Mouse (Mus musculus): ENCODE results near the gene Gfm2. TPM values are rescaled to one million over a fixed set of nuclear protein-coding genes. Genes with fewer than 3 reads are reported as not detected.

Gene Gfm2
- polyA plus RNA-seq, 1 experiment: 17.2 TPM

DNA sequence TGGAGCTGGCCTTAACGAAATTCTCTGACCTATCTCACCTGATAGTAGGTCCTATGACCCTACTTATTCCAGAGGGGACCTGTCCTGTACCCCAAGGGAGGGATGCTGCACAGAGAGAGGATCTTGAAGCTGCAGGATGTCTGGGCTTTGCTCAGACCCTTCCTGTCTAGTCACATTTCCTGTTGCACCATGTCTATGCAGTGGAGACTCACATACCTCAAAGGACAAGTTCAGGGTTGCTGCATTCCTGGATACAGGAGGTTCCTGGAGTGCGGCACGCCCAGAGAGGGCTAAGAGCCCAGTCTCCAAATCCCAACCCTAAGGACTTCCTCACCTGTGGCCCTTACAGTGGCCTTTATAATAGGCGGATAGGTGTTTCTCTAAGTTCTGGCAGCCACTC lies 48.6 kb downstream of the Gfm2 start:
- WGBS: 51% methylated on average over 4 of the region's 4 CpGs
- TF ChIP-seq POLR2A (IDR thresholded peaks at IDR 0.05; ENCODE audit: borderline replicate concordance, extremely low read depth, low read depth, low read length): no peak
- no peak for TF ChIP-seq CTCF (IDR thresholded peaks at IDR 0.05; ENCODE audit: insufficient read depth, low read length)
- no peak overlapping the region for H3K4me3 ChIP-seq (replicated peaks; ENCODE audit: extremely low read depth, low read depth, low read length)

DNA sequence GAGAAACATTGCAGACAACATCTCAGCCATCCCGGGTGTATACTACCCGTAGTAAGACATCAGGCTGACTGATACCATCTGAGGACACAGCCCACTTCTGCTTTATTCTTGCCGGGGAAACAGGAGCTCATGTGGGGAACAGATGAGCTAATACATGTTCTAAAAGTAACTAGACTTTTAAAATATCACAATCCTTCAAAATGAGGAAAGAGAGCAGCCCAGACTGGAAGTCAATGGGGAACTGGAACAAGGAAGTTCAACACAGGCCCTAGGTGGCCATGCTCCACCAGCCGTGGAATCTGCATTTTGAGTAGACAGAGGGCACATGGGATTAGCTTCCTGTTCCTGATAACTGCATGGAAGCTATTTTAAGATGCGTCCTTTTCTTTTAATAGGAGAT lies 50.0 kb downstream of the Gfm2 start:
- TF ChIP-seq CTCF (IDR thresholded peaks at IDR 0.05; ENCODE audit: insufficient read depth, low read length): no peak
- WGBS: 70% methylated on average over 5 of the region's 5 CpGs
- DNase-seq: no peak
- 0 out of 2 replicates have a peak, but pooled peaks cover 2% of the 10 kb centered on the region for H3K4me1 ChIP-seq (ENCODE audit: control insufficient read depth, insufficient read depth, low read length)
- no peak overlapping the region for H3K4me3 ChIP-seq (replicated peaks; ENCODE audit: extremely low read depth, low read depth, low read length)

More for the DNA sequence above, 48.6 kb downstream of the Gfm2 start:
- H3K4me1 ChIP-seq (ENCODE audit: control insufficient read depth, insufficient read depth, low read length): 0 out of 2 replicates have a peak, but pooled peaks cover 2% of the 10 kb centered on the region
- no peak for DNase-seq

DNA sequence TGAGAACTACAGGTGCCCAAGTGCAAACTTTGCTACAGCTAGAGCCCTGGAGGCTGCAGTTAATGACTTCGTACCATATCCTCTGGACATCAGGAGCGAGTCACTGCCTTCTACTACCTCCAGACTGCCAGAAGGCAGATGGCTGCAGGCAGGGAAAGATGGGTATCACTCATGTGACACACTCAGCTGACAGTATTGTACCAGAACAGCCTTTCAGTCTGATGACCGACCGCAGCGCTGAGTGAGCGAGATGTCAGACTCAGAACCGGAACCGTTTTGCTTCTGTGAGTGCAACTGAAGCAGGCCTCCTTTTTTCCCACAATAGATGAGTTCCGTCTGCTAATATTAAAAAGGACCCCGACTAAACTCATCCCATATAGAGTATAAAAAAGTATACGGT lies 54.9 kb downstream of the Gfm2 start:
- WGBS: 95% methylated on average over 11 of the region's 11 CpGs

DNA sequence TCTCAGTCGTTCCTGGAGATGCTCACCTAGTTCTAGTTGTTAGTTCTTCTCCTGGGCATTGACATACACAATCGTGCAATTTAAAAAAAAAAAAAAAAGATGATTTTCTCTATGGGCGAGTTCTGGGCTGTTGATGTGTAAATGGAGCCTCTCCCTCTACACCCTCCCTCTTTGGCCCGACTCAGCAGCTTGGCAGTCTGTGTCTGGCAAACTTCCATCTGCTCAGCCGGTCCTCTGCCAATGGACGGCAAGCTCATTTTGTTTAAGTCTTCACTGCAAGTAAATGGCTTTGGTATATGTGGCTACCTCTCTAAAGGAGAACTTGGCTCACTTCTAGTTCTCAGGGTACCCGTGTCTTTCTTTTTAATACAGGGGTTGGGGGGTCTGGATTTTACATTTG lies 55.7 kb downstream of the Gfm2 start:
- DNase-seq: no peak
- TF ChIP-seq CTCF (IDR thresholded peaks at IDR 0.05; ENCODE audit: insufficient read depth, low read length) (no peak), POLR2A (IDR thresholded peaks at IDR 0.05; ENCODE audit: borderline replicate concordance, extremely low read depth, low read depth, low read length) (no peak)
- 0 out of 2 replicates have a peak, but pooled peaks cover 3% of the 10 kb centered on the region for H3K4me1 ChIP-seq (ENCODE audit: control insufficient read depth, insufficient read depth, low read length)
- WGBS: 41% methylated on average over 7 of the region's 7 CpGs
- H3K4me3 ChIP-seq (replicated peaks; ENCODE audit: extremely low read depth, low read depth, low read length): no peak overlapping the region

More for the DNA sequence above, 54.9 kb downstream of the Gfm2 start:
- TF ChIP-seq POLR2A (IDR thresholded peaks at IDR 0.05; ENCODE audit: borderline replicate concordance, extremely low read depth, low read depth, low read length) (no peak), CTCF (IDR thresholded peaks at IDR 0.05; ENCODE audit: insufficient read depth, low read length) (no peak)
- Histone ChIP-seq H3K4me1 (ENCODE audit: control insufficient read depth, insufficient read depth, low read length) (0 out of 2 replicates have a peak, but pooled peaks cover 1% of the 10 kb centered on the region), H3K4me3 (replicated peaks; ENCODE audit: extremely low read depth, low read depth, low read length) (no peak overlapping the region)
- no peak for DNase-seq

DNA sequence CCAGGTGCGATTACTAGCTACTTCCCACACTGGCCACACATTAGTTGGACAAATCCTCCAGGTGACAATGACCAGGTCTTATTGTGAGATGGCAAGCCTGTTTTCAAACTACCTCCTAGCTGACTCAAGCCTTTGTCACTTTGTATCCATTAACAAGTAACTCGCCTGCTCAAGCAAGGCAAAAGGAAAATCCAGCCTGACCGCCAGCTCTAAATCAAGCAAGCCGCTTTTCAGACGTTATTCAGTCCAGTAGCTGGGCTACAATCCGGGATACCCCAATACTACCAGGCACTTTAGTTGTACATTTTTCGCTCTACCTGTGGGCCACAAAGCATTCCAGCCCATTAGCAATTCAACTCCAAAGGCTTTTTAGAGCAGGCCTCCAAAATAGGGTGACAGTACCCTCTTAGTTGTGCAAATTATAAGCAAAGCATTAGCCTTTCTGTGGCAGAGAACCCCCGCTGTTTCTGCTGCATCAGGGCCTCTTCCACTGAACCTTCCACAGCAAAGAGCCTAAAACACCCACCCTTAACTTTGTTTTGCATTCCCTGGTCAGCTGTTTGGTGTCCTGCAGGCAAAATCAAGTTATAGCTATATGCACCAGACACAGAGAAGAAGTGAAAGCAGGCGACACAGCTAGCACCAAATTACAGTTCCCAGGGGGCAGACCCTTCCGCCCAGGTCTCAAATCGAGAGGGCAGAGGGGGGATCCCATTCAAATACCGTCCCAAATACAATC lies 58.6 kb downstream of the Gfm2 start:
- H3K4me1 ChIP-seq (ENCODE audit: control insufficient read depth, insufficient read depth, low read length): 0 out of 2 replicates have a peak, but pooled peaks cover 3% of the 10 kb centered on the region
- no peak overlapping the region for H3K4me3 ChIP-seq (replicated peaks; ENCODE audit: extremely low read depth, low read depth, low read length)
- 86% methylated on average over 12 of the region's 12 CpGs for WGBS
- DNase-seq: no peak
- TF ChIP-seq CTCF (IDR thresholded peaks at IDR 0.05; ENCODE audit: insufficient read depth, low read length) (no peak), POLR2A (IDR thresholded peaks at IDR 0.05; ENCODE audit: borderline replicate concordance, extremely low read depth, low read depth, low read length) (no peak)

DNA sequence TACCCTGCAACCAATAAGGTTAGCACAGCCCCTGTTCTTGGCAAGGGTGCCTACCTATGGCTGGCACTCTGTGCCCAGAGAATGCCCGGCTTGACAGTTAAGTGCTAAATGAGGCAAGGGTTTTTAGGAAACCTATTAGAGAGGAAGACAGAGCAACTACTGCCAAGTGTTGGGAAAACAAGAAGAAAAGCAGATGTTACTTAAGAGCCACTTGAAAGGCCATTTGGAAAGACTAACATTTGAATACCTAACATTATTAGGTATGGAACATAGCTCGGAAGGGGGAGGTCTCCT lies 59.1 kb downstream of the Gfm2 start:
- 78% methylated on average over 2 of the region's 2 CpGs for WGBS
- DNase-seq: no peak
- TF ChIP-seq CTCF (IDR thresholded peaks at IDR 0.05; ENCODE audit: insufficient read depth, low read length) (no peak), POLR2A (IDR thresholded peaks at IDR 0.05; ENCODE audit: borderline replicate concordance, extremely low read depth, low read depth, low read length) (no peak)
- Histone ChIP-seq H3K4me1 (ENCODE audit: control insufficient read depth, insufficient read depth, low read length) (0 out of 2 replicates have a peak, but pooled peaks cover 3% of the 10 kb centered on the region), H3K4me3 (replicated peaks; ENCODE audit: extremely low read depth, low read depth, low read length) (no peak overlapping the region)

DNA sequence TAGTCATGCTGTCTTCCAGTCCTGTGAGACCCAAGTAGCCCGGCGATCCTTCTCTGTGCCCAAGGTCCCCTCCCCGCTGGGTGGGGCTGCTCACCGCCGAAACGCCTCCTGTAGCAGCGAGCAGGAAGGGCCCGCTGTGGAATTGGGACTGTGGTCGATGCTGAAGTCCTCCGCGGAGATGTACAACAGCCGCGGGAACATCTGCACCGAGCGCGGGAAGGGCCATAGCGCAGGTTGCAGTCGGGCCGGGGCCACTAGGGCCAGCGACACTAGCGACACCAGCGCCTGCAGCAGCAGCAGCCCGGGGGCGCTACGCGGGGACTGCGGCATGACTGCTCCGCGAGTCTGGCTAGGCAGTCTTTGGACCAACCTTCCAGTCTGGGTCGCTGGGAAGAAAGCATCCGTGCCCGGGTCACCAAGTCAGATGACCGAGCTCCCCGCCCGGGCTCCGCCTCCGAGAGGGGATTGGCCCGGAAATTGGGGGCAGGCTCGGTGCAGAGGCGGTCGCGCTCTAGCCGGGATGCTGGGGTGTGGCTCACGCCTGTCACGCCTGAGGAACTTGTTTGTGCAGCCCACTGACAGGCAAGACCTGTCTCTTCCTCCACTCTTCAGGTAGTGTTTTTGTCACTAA lies 60.3 kb downstream of the Gfm2 start, which contains the start of gene Hexb:
Gene Hexb, minus strand, starts transcription at position 426 of the 631 bp plus-strand sequence.
- TF ChIP-seq POLR2A (IDR thresholded peaks at IDR 0.05; ENCODE audit: borderline replicate concordance, extremely low read depth, low read depth, low read length) (peak; percentile 81; the same call in 1 of the 2 replicates), CTCF (IDR thresholded peaks at IDR 0.05; ENCODE audit: insufficient read depth, low read length) (no peak)
- Histone ChIP-seq H3K4me3 (replicated peaks; ENCODE audit: extremely low read depth, low read depth, low read length) (peak within 1 kb of the TSS; percentile 95), H3K4me1 (ENCODE audit: control insufficient read depth, insufficient read depth, low read length) (0 out of 2 replicates have a peak, but pooled peaks cover 3% of the 10 kb centered on the region)
- peak; percentile 90 for DNase-seq
- WGBS: under 1% methylated on average over 45 of the region's 45 CpGs

DNA sequence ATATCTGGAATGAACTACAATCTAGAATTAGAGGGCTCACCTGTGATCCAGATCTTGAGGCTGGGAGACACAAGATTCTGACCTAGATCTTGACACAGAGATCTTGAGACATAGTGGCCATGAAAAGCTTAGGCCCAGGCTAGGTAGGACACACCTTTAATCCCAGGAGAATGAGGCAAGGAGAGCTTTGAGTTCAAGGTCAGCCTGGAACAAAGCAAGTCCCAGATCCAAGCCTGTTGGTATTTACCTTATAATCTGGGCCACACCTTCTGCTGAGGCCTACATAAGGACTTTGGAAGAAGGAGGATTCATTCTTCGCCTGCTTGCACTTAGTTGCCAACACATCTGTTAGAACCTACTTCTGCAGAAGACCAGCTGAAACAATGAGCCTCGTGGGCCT lies 61.4 kb downstream of the Gfm2 start:
- DNase-seq: no peak
- WGBS: 69% methylated on average over 2 of the region's 2 CpGs
- Histone ChIP-seq H3K4me3 (replicated peaks; ENCODE audit: extremely low read depth, low read depth, low read length) (no peak overlapping the region), H3K4me1 (ENCODE audit: control insufficient read depth, insufficient read depth, low read length) (0 out of 2 replicates have a peak, but pooled peaks cover 3% of the 10 kb centered on the region)
- TF ChIP-seq CTCF (IDR thresholded peaks at IDR 0.05; ENCODE audit: insufficient read depth, low read length) (no peak), POLR2A (IDR thresholded peaks at IDR 0.05; ENCODE audit: borderline replicate concordance, extremely low read depth, low read depth, low read length) (no peak)

DNA sequence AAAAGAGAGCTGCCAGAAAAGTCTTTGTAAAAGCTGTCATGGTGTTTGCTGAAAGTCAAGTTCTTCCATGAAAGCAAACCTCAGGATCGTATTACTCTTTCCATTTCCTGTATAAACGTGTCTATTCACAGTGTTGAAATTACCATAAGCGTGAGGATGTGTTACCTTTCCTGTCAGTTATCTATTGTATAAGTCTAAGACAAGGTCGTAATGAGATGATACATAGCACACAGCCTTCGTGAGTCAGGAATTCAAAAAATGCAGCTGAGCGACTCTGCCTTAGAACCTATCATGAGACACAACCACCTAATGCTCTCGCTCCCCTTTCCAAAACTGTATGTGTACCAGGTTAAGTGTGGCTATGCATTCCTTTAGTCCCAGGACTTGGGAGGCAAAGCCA lies 63.3 kb downstream of the Gfm2 start:
- TF ChIP-seq CTCF (IDR thresholded peaks at IDR 0.05; ENCODE audit: insufficient read depth, low read length) (no peak), POLR2A (IDR thresholded peaks at IDR 0.05; ENCODE audit: borderline replicate concordance, extremely low read depth, low read depth, low read length) (no peak)
- Histone ChIP-seq H3K4me3 (replicated peaks; ENCODE audit: extremely low read depth, low read depth, low read length) (no peak overlapping the region), H3K4me1 (ENCODE audit: control insufficient read depth, insufficient read depth, low read length) (peaks cover 3% of the 10 kb centered on the region; the same call in 1 of the 2 replicates)
- no peak for DNase-seq
- 37% methylated on average over 7 of the region's 7 CpGs for WGBS

DNA sequence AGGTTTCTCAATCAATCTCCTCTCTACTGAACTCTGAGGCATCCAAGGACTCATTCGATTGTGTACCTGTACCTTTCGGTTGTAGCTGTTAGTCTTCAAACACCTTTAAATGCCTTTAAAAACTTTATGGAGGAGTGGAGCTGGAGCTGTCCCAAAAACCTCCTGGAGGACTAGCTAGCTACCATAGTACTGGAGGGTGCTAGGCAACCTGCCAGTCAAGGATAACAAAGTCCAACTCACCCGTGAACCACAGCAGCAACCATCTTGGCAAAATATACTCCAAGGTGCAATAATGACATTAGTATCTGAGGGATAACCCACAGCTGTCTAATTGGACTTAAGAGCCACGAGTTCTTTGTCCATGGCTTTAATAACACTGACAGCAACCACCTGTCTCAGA lies 64.2 kb downstream of the Gfm2 start:
- DNase-seq: no peak
- TF ChIP-seq CTCF (IDR thresholded peaks at IDR 0.05; ENCODE audit: insufficient read depth, low read length) (no peak), POLR2A (IDR thresholded peaks at IDR 0.05; ENCODE audit: borderline replicate concordance, extremely low read depth, low read depth, low read length) (no peak)
- WGBS: 60% methylated on average over 4 of the region's 4 CpGs

More for the DNA sequence above, 64.2 kb downstream of the Gfm2 start:
- no peak overlapping the region for H3K4me3 ChIP-seq (replicated peaks; ENCODE audit: extremely low read depth, low read depth, low read length)
- H3K4me1 ChIP-seq (ENCODE audit: control insufficient read depth, insufficient read depth, low read length): peaks cover 3% of the 10 kb centered on the region; the same call in 1 of the 2 replicates

Measured in lung, adult 2 months (tissue).